Mouse (Mus musculus): ENCODE data around the gene Ctbs.

Ctbs gene

DNA sequence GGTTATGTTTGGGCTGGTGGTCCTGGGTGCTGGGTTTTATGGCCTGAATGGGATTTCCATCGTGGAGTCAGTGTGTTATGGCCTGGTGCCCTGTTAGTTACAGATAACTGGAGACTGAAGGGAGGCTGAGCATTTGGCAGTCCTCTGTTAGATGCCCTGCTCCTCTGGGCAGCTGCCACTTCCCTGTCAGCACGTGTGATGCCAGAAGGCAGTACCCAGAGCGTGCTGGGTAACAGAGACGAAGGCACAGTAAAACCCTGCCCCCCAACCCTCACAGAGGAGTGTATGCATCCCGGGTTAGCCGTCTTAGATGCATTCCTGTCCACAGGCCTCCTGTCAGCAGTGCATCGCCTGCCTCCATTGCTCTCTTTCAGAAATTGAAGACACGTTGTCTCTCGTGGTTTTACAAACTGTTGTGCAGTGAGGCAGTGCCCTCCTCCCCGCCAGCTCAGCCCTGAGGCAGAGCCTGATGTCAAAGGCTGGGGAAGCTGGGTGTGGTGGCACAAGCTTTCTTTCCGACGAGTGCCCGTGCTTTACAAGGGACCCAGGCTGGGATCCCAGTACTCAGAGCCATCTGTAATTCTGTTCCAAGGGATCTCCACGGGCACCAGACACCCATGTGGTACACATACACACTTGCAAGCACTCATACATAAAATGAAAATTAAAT is 15.8 kb upstream of the Ctbs start:
- DNase-seq (ENCODE audit: low read depth) = no peak

DNA sequence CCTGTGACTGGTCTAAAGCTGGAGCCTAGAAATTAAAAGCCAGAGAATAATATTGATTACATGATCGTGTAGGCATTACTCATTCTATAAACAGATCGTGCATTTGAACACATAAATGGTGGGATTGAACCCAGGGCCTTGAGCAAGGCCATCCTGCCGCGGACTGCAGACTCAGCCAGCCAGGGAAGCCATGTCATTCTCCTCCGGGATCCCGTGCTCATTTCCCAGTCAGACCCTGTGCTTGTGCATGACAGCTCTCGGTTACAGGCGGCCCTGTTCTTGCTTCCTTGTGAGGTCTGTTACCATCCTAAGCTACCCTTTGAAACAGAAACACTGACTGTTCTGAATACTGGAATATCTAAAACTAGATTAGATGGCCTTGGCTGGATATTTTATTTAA is 14.9 kb upstream of the Ctbs start:
- no peak for DNase-seq (ENCODE audit: low read depth)

GRCm38 (mm10) chr3:146435533-146435932 is 14.1 kb upstream of the Ctbs start:
- DNase-seq (ENCODE audit: low read depth) = no peak

DNA sequence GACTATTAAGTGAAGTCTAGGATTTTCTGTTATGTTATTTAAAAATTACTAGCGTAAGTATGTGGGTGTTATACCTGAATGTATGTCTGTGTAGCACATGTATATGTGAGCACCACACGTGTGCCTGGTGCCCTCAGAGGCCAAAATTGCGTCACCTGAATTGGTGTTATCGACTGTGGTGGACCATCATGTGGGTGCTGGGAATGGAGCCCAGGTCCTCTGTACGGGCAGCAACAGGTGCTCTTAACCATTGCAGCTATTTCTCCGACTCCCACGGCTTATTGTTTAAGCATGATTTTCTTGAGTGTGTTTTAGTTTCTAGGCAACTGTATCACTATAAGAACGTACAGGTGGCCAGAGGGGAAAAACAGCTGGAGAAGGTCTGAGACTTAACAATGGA is 13.5 kb upstream of the Ctbs start:
- DNase-seq (ENCODE audit: low read depth) = no peak

DNA sequence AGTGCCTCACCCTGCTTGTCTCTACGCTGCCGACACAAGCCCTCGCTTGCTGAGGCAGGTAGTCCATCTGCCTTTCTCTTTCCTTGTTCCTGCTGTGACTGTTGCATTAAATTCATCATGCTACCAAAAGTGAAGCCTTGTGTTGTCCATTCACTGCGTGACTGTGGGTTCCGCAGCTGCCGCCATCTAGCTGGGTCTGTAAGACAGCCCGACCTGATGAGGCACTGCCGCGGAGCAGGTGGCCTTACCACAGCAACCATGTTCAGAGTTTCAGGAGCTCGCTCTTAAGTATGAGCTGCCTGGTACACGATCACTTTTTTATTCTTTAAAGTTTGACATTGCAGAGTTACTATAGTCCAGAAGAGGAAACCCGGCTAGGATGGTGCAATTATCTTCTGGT is 9.6 kb upstream of the Ctbs start:
- no peak for DNase-seq (ENCODE audit: low read depth)

DNA sequence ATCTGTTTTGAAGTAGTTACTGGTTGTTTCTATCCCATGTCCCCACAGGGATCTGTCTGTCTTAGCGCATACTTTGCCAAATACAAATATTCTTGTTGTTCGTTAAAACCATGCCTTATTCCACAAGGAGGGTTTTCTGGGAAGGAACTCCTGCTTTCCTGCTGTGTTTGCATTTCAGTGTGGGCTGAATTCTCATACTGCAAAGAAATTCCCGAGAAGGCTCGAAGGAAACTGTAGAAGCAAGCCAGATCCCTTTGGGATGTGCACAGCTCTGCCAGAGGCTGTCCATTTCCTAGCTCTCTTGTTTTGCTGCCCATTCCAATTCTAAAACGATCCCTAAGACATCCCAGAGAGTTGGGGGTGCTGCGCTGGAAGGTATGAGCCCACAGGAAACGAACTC is 9.2 kb upstream of the Ctbs start:
- DNase-seq (ENCODE audit: low read depth) = no peak

GRCm38 (mm10) chr3:146442484-146442883 is 7.1 kb upstream of the Ctbs start:
- no peak for DNase-seq (ENCODE audit: low read depth)

GRCm38 (mm10) chr3:146442936-146443335 is 6.7 kb upstream of the Ctbs start:
- DNase-seq (ENCODE audit: low read depth) = no peak

- DNase-seq (ENCODE audit: low read depth) = no peak
Measured at GRCm38 (mm10) chr3:146443380-146443779, 6.2 kb upstream of the Ctbs start.

DNA sequence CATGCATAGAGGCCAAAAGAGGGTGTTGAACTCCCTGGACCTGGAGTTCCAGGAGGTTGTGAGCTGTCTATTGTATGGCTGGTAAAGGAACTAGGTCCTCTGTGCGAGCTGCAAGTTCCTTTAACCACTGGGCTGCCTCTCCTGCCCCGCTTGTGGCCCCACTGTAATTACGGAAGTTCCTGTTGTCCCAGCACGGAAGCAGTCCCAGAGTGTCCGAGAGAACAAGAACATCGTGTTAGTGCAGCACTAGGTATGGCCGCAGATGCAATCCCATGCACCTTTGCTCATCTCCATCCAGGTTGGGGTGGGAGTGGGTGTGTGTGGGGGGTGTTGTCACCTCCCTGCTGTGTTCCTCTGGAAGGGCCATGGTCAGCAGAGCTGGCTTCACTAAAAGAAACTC is 4.7 kb upstream of the Ctbs start:
- no peak for DNase-seq (ENCODE audit: low read depth)

- no peak for DNase-seq (ENCODE audit: low read depth)
Measured at GRCm38 (mm10) chr3:146447156-146447555, 2.4 kb upstream of the Ctbs start.

DNA sequence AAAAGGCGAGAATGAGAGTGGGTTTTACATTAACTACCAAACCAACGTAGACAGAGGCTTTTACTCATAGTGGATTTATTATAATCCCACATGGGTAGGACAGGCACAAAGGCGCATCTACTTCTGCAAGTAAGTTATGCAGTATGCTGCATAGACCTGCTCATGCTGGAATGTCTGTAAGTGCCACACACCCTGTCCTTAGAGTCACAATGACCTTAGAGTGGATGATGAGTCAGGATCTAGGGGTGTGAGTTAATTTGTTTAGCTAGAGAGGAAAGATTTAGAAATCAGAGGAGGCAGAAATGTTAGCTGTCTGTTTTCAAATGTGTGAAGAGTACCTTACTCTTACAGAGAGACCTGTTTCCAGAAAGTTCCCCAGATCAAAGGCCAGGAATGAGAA is 2.0 kb upstream of the Ctbs start:
- DNase-seq (ENCODE audit: low read depth) = no peak

DNA sequence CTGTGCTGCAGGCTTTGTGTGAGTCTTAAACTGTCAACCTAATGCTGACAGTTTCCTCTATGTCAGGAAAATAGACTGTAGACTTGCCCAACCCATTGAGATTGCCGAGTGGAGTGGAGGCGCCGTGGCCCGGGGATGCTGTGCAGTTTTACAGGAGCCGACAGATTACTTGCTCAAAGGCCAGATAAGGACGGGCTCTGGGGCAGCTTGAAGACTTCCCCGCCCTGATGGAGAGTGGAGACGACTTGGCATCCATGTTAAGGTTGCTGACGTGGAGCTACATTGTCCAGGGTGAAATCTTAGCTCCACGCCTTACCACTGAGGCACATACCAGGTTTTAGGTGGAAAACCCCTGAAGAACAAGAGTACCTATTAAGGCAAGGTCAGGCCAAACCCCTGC is 1.2 kb upstream of the Ctbs start:
- no peak for DNase-seq (ENCODE audit: low read depth)

DNA sequence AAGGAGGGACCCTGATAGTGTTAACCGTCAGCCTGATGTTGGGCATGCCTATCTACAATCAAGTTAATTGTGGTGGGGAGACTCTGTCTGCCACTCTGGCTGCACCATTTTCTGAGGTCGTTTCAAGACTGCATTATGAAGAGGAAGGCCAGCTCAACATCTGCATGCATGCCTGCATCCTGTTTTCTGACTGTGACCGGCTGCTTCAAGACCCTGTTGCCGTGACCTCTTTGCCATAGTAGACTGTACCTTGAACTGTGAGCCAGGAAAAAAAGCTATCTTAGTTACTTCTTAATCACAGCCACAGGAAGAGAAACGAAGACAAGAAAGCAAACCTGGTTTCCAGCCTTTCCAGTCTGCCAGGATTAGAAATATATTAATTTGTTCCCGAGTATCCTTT is 626 bp upstream of the Ctbs start:
- no peak for DNase-seq (ENCODE audit: low read depth)

GRCm38 (mm10) chr3:146450371-146450841 is 811 bp downstream of the Ctbs start:
- peak; percentile 94 for DNase-seq (ENCODE audit: low read depth)

DNA sequence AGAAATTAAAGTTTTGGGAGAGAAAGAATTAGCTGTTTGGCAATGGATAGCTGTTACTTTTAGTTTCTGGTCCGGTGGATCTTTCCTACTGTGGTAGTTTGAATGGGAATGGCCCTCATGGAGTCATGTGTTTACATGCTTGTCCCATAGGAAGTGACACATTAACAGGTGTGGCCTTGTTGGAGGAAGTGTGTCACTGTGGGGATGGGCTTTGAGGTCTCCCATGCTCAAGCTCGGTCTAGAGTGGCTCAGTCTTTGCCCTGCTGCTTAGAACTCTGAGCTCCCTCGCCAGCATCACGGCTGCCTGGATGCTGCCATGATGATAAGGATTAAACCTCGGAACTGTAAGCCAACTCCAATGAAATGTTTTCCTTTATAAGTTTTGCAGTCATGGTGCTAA is 1.8 kb downstream of the Ctbs start:
- peak; percentile 23 for DNase-seq (ENCODE audit: low read depth)

- no peak for DNase-seq (ENCODE audit: low read depth)
Measured at GRCm38 (mm10) chr3:146462939-146463338, 13.3 kb downstream of the Ctbs start.

DNA sequence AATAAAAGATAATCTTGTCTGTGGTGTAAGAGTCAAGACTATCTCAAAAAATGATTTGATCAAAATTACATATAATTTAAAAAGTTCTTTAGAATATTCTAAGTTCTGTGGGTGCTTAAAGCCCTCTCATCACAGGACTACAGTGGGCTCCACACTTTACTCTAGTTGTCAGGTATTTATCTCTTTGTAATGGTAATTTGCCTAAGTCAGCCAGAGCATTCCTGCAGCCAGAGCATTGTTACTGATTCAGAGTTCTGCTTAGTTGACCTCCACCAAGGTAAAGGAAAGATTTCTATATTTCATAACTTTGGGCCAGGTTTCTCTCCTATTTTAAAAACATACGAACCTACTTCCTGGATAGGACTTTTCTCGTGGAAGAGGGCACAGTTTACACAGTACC is 19.6 kb downstream of the Ctbs start:
- DNase-seq (ENCODE audit: low read depth) = no peak

DNA sequence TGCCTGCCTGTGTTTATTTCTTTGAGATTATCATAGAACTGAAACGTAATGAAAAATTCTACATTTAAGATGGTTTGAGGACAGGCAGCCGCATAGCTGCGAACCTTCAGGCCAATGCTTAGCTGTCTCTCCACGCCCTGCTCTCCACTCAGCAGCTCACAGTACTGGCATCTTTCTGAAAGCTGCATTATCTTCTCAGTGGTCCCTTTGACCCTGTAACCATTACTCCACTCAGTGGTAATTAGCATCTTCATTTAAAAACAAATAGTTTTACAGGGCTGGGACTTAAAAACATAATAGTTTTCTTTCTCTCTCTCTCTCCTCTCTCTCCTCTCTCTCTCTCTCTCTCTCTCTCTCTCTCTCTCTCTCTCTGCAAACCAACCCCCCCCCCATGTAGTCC is 23.1 kb downstream of the Ctbs start:
- no peak for DNase-seq (ENCODE audit: low read depth)

- no peak for DNase-seq (ENCODE audit: low read depth)
Measured at GRCm38 (mm10) chr3:146473741-146474140, 24.1 kb downstream of the Ctbs start.

DNA sequence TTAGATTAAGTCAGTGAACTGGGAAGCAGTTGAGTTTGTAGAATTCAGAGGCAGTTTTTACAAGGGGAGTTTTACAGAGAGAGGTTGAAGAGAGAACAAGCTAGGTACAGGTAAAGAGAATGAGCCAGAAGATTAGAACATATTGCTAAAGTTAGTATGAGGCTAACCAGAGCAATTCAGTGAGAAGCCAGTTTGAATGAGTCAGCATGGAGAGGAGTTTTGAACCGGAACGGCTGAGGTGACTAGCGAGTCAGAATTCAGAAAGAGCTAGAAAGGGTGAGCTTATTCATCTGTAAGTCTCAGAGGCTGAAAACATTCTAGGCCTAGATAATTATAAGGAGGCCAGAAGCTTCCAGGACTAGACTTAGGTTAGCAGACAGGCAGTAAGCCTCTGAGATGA is 24.8 kb downstream of the Ctbs start:
- DNase-seq (ENCODE audit: low read depth) = no peak

- no peak for DNase-seq (ENCODE audit: low read depth)
Measured at GRCm38 (mm10) chr3:146482044-146482443, 32.4 kb downstream of the Ctbs start.

- DNase-seq (ENCODE audit: low read depth) = peak; percentile 40
Measured at GRCm38 (mm10) chr3:146486464-146486863, 36.9 kb downstream of the Ctbs start.

DNA sequence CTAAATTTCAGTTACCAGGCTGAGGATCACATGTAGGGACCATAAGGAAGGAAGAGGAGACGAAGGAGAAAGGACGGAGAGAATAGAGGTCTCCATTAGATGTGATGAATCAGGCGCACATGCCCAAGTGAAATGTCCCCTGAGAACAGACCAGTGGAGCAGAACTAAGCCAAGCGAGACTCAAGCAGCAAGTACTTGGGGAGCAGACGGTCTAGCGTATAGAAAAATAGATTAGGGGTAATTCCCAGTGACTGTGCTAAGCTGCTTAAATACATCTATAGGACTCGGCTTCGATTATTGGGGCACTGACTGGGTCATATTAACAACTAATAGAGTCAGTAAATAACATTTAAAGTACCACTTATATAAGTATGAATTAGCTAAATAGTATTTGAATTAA is 45.3 kb downstream of the Ctbs start:
- no peak for DNase-seq (ENCODE audit: low read depth)

- no peak for DNase-seq (ENCODE audit: low read depth)
Measured at GRCm38 (mm10) chr3:146498989-146499388, 49.4 kb downstream of the Ctbs start.

All from induced T-regulatory cell, adult 2 months (primary cell).